Mouse (Mus musculus) CH12.LX (cell line): ENCODE results near the gene Sec31a. TPM values are rescaled to one million over a fixed set of nuclear protein-coding genes. Genes with fewer than 3 reads are reported as not detected.

ENCODE experiments used
- DNase-seq: peaks from one replicate; pipeline ENCODE4 v3.0.0-alpha.2; 2013; ENCODE audit errors: extremely low read depth
- H3K27ac ChIP-seq: 2 replicates; pipeline ENCODE4 v1.5.1; 2012; ENCODE audit warnings: low read depth, mild to moderate bottlenecking, control low read depth, moderate library complexity; ENCODE audit not compliant: insufficient read depth
- H3K27me3 ChIP-seq: replicated peaks from 2 replicates; pipeline ENCODE3; 2012; ENCODE audit warnings: inconsistent platforms
- H3K36me3 ChIP-seq, 2 experiments: replicated peaks in 1 of 2; 2 replicates each; pipeline versions ENCODE3 to v1.6.1; 2012; ENCODE audit warnings: inconsistent platforms in 1 of 2, low read length in 1 of 2, mild to moderate bottlenecking in 1 of 2, mixed read lengths in 1 of 2, moderate library complexity in 1 of 2; ENCODE audit not compliant: control insufficient read depth in 1 of 2, insufficient read depth in 1 of 2
- H3K4me1 ChIP-seq, 2 experiments: 2 replicates each; pipeline ENCODE4 v1.6.1; 2012; ENCODE audit warnings: inconsistent platforms in 1 of 2, moderate library complexity in 1 of 2; ENCODE audit not compliant: insufficient read depth in 2 of 2, control insufficient read depth in 1 of 2
- H3K4me2 ChIP-seq: 2 replicates; pipeline ENCODE4 v1.6.1; 2012; ENCODE audit warnings: low read depth, mild to moderate bottlenecking, control low read depth; ENCODE audit not compliant: poor library complexity, insufficient read depth, severe bottlenecking
- H3K4me3 ChIP-seq, 3 experiments: fragments of 150-350 bp in 1 of 3; sonication (generic) in 1 of 3; replicated peaks in 1 of 3; 2 replicates each; pipeline versions ENCODE3 to v1.5.1; 2011 to 2012; ENCODE audit warnings: low read depth in 2 of 3, low read length in 2 of 3, mild to moderate bottlenecking in 2 of 3, moderate library complexity in 2 of 3, control low read depth in 1 of 3, improper control_type of control experiment in 1 of 3, inconsistent platforms in 1 of 3, mixed read lengths in 1 of 3; ENCODE audit not compliant: poor library complexity in 1 of 3
- H3K79me2 ChIP-seq: replicated peaks from 2 replicates; pipeline ENCODE4 v1.6.1; 2012; ENCODE audit warnings: mild to moderate bottlenecking, moderate library complexity; ENCODE audit not compliant: control insufficient read depth, poor library complexity, insufficient read depth, severe bottlenecking; ENCODE audit errors: extremely low read depth
- H3K9ac ChIP-seq: 2 replicates; pipeline ENCODE4 v1.6.1; 2012; ENCODE audit warnings: low read depth, mild to moderate bottlenecking, control low read depth, moderate library complexity; ENCODE audit not compliant: insufficient read depth
- H3K9me3 ChIP-seq: replicated peaks from 2 replicates; pipeline ENCODE3; 2012; ENCODE audit warnings: low read length, inconsistent platforms, mixed read lengths
- BHLHE40 ChIP-seq: IDR thresholded peaks from 2 replicates; pipeline ENCODE4 v1.6.1; 2011; ENCODE audit warnings: mild to moderate bottlenecking, low read depth, low read length, improper control_type of control experiment
- CHD1 ChIP-seq: IDR thresholded peaks from 2 replicates; pipeline ENCODE4 v1.6.1; 2012; ENCODE audit warnings: low read depth, low read length, improper control_type of control experiment, inconsistent platforms
- CHD2 ChIP-seq: IDR thresholded peaks from 2 replicates; pipeline ENCODE4 v1.6.1; 2011; ENCODE audit warnings: low read length, improper control_type of control experiment
- CTCF ChIP-seq, 2 experiments: IDR thresholded peaks in 1 of 2; conservative IDR thresholded peaks in 1 of 2; 2 replicates each; pipeline ENCODE4 v1.5.1; 2011 to 2012; ENCODE audit warnings: low read depth in 2 of 2, low read length in 2 of 2, improper control_type of control experiment in 1 of 2, inconsistent platforms in 1 of 2, mild to moderate bottlenecking in 1 of 2, moderate library complexity in 1 of 2
- E2F4 ChIP-seq: IDR thresholded peaks from 2 replicates; pipeline ENCODE4 v1.6.1; 2011; ENCODE audit warnings: low read depth, low read length, improper control_type of control experiment; ENCODE audit not compliant: insufficient replicate concordance
- ELF1 ChIP-seq: IDR thresholded peaks from 2 replicates; pipeline ENCODE4 v1.6.1; 2014; ENCODE audit warnings: low read depth, mild to moderate bottlenecking, inconsistent platforms, low read length, improper control_type of control experiment
- GABPA ChIP-seq: IDR thresholded peaks from 2 replicates; pipeline ENCODE4 v1.6.1; 2012; ENCODE audit warnings: low read depth, low read length, improper control_type of control experiment, inconsistent platforms; ENCODE audit not compliant: insufficient replicate concordance
- HCFC1 ChIP-seq: IDR thresholded peaks from 2 replicates; pipeline ENCODE4 v1.6.1; 2012; ENCODE audit warnings: low read depth, mild to moderate bottlenecking, inconsistent platforms, low read length, improper control_type of control experiment
- IRF4 ChIP-seq: IDR thresholded peaks from 2 replicates; pipeline ENCODE4 v1.6.1; 2014; ENCODE audit warnings: low read depth, mild to moderate bottlenecking, inconsistent platforms, low read length, improper control_type of control experiment
- JUN ChIP-seq: IDR thresholded peaks from 2 replicates; pipeline ENCODE4 v1.6.1; 2011; ENCODE audit warnings: low read depth, mild to moderate bottlenecking, low read length, improper control_type of control experiment, moderate library complexity; ENCODE audit not compliant: insufficient read depth
- JUND ChIP-seq: conservative IDR thresholded peaks from 2 replicates; pipeline ENCODE4 v1.6.1; 2011; ENCODE audit warnings: low read depth, low read length, improper control_type of control experiment
- KAT2A ChIP-seq: IDR thresholded peaks from 2 replicates; pipeline ENCODE4 v1.6.1; 2012; ENCODE audit warnings: low read length, improper control_type of control experiment, inconsistent platforms; ENCODE audit not compliant: insufficient replicate concordance
- MAFK ChIP-seq: IDR thresholded peaks from 2 replicates; pipeline ENCODE4 v1.6.1; 2011; ENCODE audit warnings: low read length, improper control_type of control experiment; ENCODE audit not compliant: insufficient replicate concordance
- MAX ChIP-seq: IDR thresholded peaks from 2 replicates; pipeline ENCODE4 v1.6.1; 2011; ENCODE audit warnings: low read length, improper control_type of control experiment
- MAZ ChIP-seq: IDR thresholded peaks from 2 replicates; pipeline ENCODE4 v1.6.1; 2012; ENCODE audit warnings: low read depth, mild to moderate bottlenecking, inconsistent platforms, low read length, improper control_type of control experiment, moderate library complexity
- MEF2A ChIP-seq: IDR thresholded peaks from 2 replicates; pipeline ENCODE4 v1.6.1; 2014; ENCODE audit warnings: low read depth, mild to moderate bottlenecking, inconsistent platforms, low read length, improper control_type of control experiment, borderline replicate concordance
- MXI1 ChIP-seq: IDR thresholded peaks from 2 replicates; pipeline ENCODE4 v1.6.1; 2011; ENCODE audit warnings: mild to moderate bottlenecking, low read depth, low read length, improper control_type of control experiment
- MYC ChIP-seq: IDR thresholded peaks from 2 replicates; pipeline ENCODE4 v1.6.1; 2011; ENCODE audit warnings: low read depth, mild to moderate bottlenecking, improper control_type of control experiment, low read length
- NELFE ChIP-seq: IDR thresholded peaks from 2 replicates; pipeline ENCODE4 v1.6.1; 2011; ENCODE audit warnings: low read depth, low read length, improper control_type of control experiment
- NRF1 ChIP-seq: IDR thresholded peaks from 2 replicates; pipeline ENCODE4 v1.6.1; 2014; ENCODE audit warnings: low read depth, mild to moderate bottlenecking, inconsistent platforms, low read length, improper control_type of control experiment, moderate library complexity
- PAX5 ChIP-seq: IDR thresholded peaks from 2 replicates; pipeline ENCODE4 v1.6.1; 2012; ENCODE audit warnings: low read length, inconsistent platforms, mixed read lengths
- POLR2A ChIP-seq: IDR thresholded peaks from 2 replicates; pipeline ENCODE4 v1.6.1; 2011; ENCODE audit warnings: low read depth, mild to moderate bottlenecking, improper control_type of control experiment, low read length
- POLR2AphosphoS2 ChIP-seq: IDR thresholded peaks from 2 replicates; pipeline ENCODE4 v1.6.1; 2011; ENCODE audit warnings: low read depth, low read length, improper control_type of control experiment
- RAD21 ChIP-seq: IDR thresholded peaks from 2 replicates; pipeline ENCODE4 v1.6.1; 2011; ENCODE audit warnings: low read depth, mild to moderate bottlenecking, low read length, improper control_type of control experiment, moderate library complexity
- RCOR1 ChIP-seq: conservative IDR thresholded peaks from 2 replicates; pipeline ENCODE4 v1.6.1; 2012; ENCODE audit warnings: low read depth, mild to moderate bottlenecking, inconsistent platforms, low read length, improper control_type of control experiment
- SIN3A ChIP-seq: IDR thresholded peaks from 2 replicates; pipeline ENCODE4 v1.6.1; 2012; ENCODE audit warnings: low read length, improper control_type of control experiment, inconsistent platforms
- SMC3 ChIP-seq: IDR thresholded peaks from 2 replicates; pipeline ENCODE4 v1.6.1; 2011; ENCODE audit warnings: low read depth, low read length, improper control_type of control experiment
- TBP ChIP-seq: conservative IDR thresholded peaks from 2 replicates; pipeline ENCODE4 v1.6.1; 2011; ENCODE audit warnings: low read depth, low read length, improper control_type of control experiment
- TCF12 ChIP-seq: IDR thresholded peaks from 2 replicates; pipeline ENCODE4 v1.6.1; 2014; ENCODE audit warnings: low read depth, mild to moderate bottlenecking, inconsistent platforms, low read length, improper control_type of control experiment
- UBTF ChIP-seq: IDR thresholded peaks from 2 replicates; pipeline ENCODE4 v1.6.1; 2012; ENCODE audit warnings: low read depth, mild to moderate bottlenecking, inconsistent platforms, low read length, improper control_type of control experiment, moderate library complexity
- USF1 ChIP-seq: IDR thresholded peaks from 2 replicates; pipeline ENCODE4 v1.6.1; 2014; ENCODE audit warnings: low read depth, mild to moderate bottlenecking, inconsistent platforms, low read length, improper control_type of control experiment
- ZC3H11A ChIP-seq: IDR thresholded peaks from 2 replicates; pipeline ENCODE4 v1.6.1; 2012; ENCODE audit warnings: low read depth, mild to moderate bottlenecking, inconsistent platforms, low read length, improper control_type of control experiment
- ZKSCAN1 ChIP-seq: IDR thresholded peaks from 2 replicates; pipeline ENCODE4 v1.6.1; 2012; ENCODE audit warnings: low read depth, inconsistent platforms, low read length, improper control_type of control experiment, borderline replicate concordance
- ZMIZ1 ChIP-seq: IDR thresholded peaks from 2 replicates; pipeline ENCODE4 v1.6.1; 2012; ENCODE audit warnings: low read depth, mild to moderate bottlenecking, inconsistent platforms, low read length, improper control_type of control experiment
- ZNF384 ChIP-seq: IDR thresholded peaks from 2 replicates; pipeline ENCODE4 v1.6.1; 2012; ENCODE audit warnings: low read depth, low read length, improper control_type of control experiment, inconsistent platforms
- dilution Hi-C: fragments of 300-500 bp; cut with MboI; formaldehyde crosslinking; loops from 2 replicates; pipeline ENCODE4 v1.14.3; 2020; ENCODE audit warnings: low sequenced_read_pairs; ENCODE audit not compliant: extremely low pct_unique_long_range_greater_than_20kb, extremely low pct_ligation_motif_present
- in situ Hi-C: fragments of 300-500 bp; cut with MboI; formaldehyde crosslinking; loops from 3 replicates; pipeline ENCODE4 v1.14.3; 2019; ENCODE audit warnings: low sequenced_read_pairs, low pct_ligation_motif_present, low pct_unique_long_range_greater_than_20kb, mixed read lengths
- polyA plus RNA-seq: library from polyadenylated mRNA; unstranded; fragments of >175 nt; gene quantifications from 2 replicates; pipeline ENCODE4 v1.2.1, GENCODE M21; 2012; ENCODE audit warnings: low read depth; ENCODE audit not compliant: insufficient read length
- total RNA-seq, 2 experiments: library from RNA; depleted of rRNA; stranded (reverse); fragments of 300-350 nt in 1 of 2; fragments of >200 nt in 1 of 2; gene quantifications; 2 replicates each; pipeline ENCODE4 v1.2.3; 2012 to 2014

Gene Sec31a
- total RNA-seq (2012; rRNA removed): 52.2 and 69.1 TPM in 2 replicates
- 48.2 and 48.5 TPM in 2 replicates for total RNA-seq (2014; rRNA removed)
- 131 and 161 TPM in 2 replicates for polyA plus RNA-seq

- H3K36me3 ChIP-seq: peaks cover 20 to 45% of the 10 kb centered on the region in 2 experiments
- H3K4me3 ChIP-seq: peak within 1 kb of the TSS; percentile 76 to 88 (median 81)
- H3K9ac ChIP-seq: peak within 1 kb of the TSS; percentile 64
- in situ Hi-C loops (no loop called here), dilution Hi-C loops (no loop called here)
- peaks cover 6 to 59% of the 10 kb centered on the region in 2 experiments; a peak in 3 of 4 replicates for H3K4me1 ChIP-seq
- peaks cover 38% of the 10 kb centered on the region for H3K79me2 ChIP-seq
- peak within 1 kb of the TSS; percentile 84 for H3K27ac ChIP-seq
- H3K9me3 ChIP-seq: no peaks in the 10 kb centered on the region
- peak; percentile 93 for DNase-seq
- peak within 1 kb of the TSS; percentile 89 for H3K4me2 ChIP-seq
- TF ChIP-seq CTCF (conservative IDR thresholded peaks at IDR 0.05 in 1 of 2, IDR thresholded peaks at IDR 0.05 in 1 of 2; ENCODE audit: low read depth in 2 of 2, low read length in 2 of 2) (no peak), TCF12 (peak; percentile 92), JUN (no peak), RCOR1 (no peak), ZC3H11A (no peak), MAFK (0 out of 2 replicates have a peak, but pooled peaks have one; percentile 9), CHD1 (peak; percentile 71), USF1 (no peak; the same call in 1 of the 2 replicates), POLR2AphosphoS2 (0 out of 2 replicates have a peak, but pooled peaks have one; percentile 64), MAX (peak; percentile 88), UBTF (peak; percentile 87; the same call in 1 of the 2 replicates), ELF1 (peak; percentile 100), BHLHE40 (peak; percentile 40), ZKSCAN1 (no peak), IRF4 (0 out of 2 replicates have a peak, but pooled peaks have one; percentile 23), ZMIZ1 (peak; percentile 91), MAZ (peak; percentile 73; the same call in 1 of the 2 replicates), KAT2A (peak; percentile 82; the same call in 1 of the 2 replicates), E2F4 (peak; percentile 15; the same call in 1 of the 2 replicates), MXI1 (peak; percentile 88), MEF2A (peak; percentile 57; the same call in 1 of the 2 replicates), TBP (peak; percentile 62; the same call in 1 of the 2 replicates), POLR2A (peak; percentile 97), JUND (no peak), NRF1 (peak; percentile 63; the same call in 1 of the 2 replicates), HCFC1 (peak; percentile 81), RAD21 (no peak), SMC3 (no peak), PAX5 (no peak), MYC (0 out of 2 replicates have a peak, but pooled peaks have one; percentile 43), SIN3A (peak; percentile 90), CHD2 (peak; percentile 85), NELFE (peak; percentile 91), GABPA (peak; percentile 20; the same call in 1 of the 2 replicates), ZNF384 (0 out of 2 replicates have a peak, but pooled peaks have one; percentile 18)
- TF ChIP-seq, all 38 proteins: peak for 25
- H3K27me3 ChIP-seq: no peaks in the 10 kb centered on the region
Measured at GRCm38 (mm10) chr5:100415761-100416590, at the start of gene Sec31a. TSS of gene Sec31a (minus strand) at chr5:100416234.
